Mouse (Mus musculus) kidney, adult 8-10 months (tissue): ENCODE results near the gene Naa50.

Source experiments
- DNase-seq, 2 experiments: peaks; one replicate each; pipeline ENCODE4 v3.0.0; 2022

Gene Naa50

GRCm38 (mm10) chr16:44205973-44206372, 66.3 kb downstream of the Naa50 start:
- no peak for DNase-seq

GRCm38 (mm10) chr16:44210156-44211053, 70.8 kb downstream of the Naa50 start:
- no peak for DNase-seq

- no peak for DNase-seq
Measured at GRCm38 (mm10) chr16:44211054-44211414, 71.4 kb downstream of the Naa50 start.

- DNase-seq = no peak
Measured at GRCm38 (mm10) chr16:44212703-44213102, 73.1 kb downstream of the Naa50 start.
